Mouse (Mus musculus): ENCODE data around the gene Gsap. TPM values are rescaled to one million over a fixed set of nuclear protein-coding genes. Genes with fewer than 3 reads are reported as not detected.
A peak's percentile ranks its signal among the peaks of the same experiment; 100 is the strongest.

Gene Gsap
- polyA plus RNA-seq, 1 experiment from 2014 or later: 4.7 TPM

- no peak for ATAC-seq
- Histone ChIP-seq H3K27ac (no peak overlapping the region), H3K9me3 (no peaks in the 10 kb centered on the region), H3K4me2 (replicated peaks) (no peak overlapping the region), H3K4me1 (replicated peaks) (no peaks in the 10 kb centered on the region), H3K36me3 (no peaks in the 10 kb centered on the region), H3K9ac (replicated peaks) (no peak overlapping the region), H3K4me3 (replicated peaks) (no peak overlapping the region), H3K27me3 (no peaks in the 10 kb centered on the region)
- WGBS: 86% methylated on average over 1 of the region's 1 CpGs
These were observed 59.2 kb downstream of the Gsap start for GRCm38 (mm10) chr5:21245241-21245640.

- Histone ChIP-seq H3K4me2 (replicated peaks) (no peak overlapping the region), H3K9me3 (no peaks in the 10 kb centered on the region), H3K27ac (no peak overlapping the region), H3K36me3 (no peaks in the 10 kb centered on the region), H3K27me3 (no peaks in the 10 kb centered on the region), H3K9ac (replicated peaks) (no peak overlapping the region), H3K4me3 (replicated peaks) (no peak overlapping the region), H3K4me1 (replicated peaks) (no peaks in the 10 kb centered on the region)
- ATAC-seq: no peak
- 76% methylated on average over 6 of the region's 6 CpGs for WGBS
These were observed 60.7 kb downstream of the Gsap start for GRCm38 (mm10) chr5:21246794-21247193.

GRCm38 (mm10) chr5:21247916-21248315 is 61.9 kb downstream of the Gsap start:
- Histone ChIP-seq H3K9me3 (no peaks in the 10 kb centered on the region), H3K9ac (replicated peaks) (no peak overlapping the region), H3K27ac (no peak overlapping the region), H3K27me3 (no peaks in the 10 kb centered on the region), H3K36me3 (no peaks in the 10 kb centered on the region), H3K4me3 (replicated peaks) (no peak overlapping the region), H3K4me2 (replicated peaks) (no peak overlapping the region), H3K4me1 (replicated peaks) (no peaks in the 10 kb centered on the region)
- ATAC-seq: no peak
- WGBS: 91% methylated on average over 2 of the region's 2 CpGs

- H3K9me3 ChIP-seq: no peaks in the 10 kb centered on the region
- no peak overlapping the region for H3K9ac ChIP-seq (replicated peaks)
- H3K4me2 ChIP-seq (replicated peaks): no peak overlapping the region
- H3K4me1 ChIP-seq (replicated peaks): no peaks in the 10 kb centered on the region
- H3K4me3 ChIP-seq (replicated peaks): no peak overlapping the region
- no peaks in the 10 kb centered on the region for H3K36me3 ChIP-seq
- 80% methylated on average over 5 of the region's 5 CpGs for WGBS
- H3K27me3 ChIP-seq: no peaks in the 10 kb centered on the region
- H3K27ac ChIP-seq: no peak overlapping the region
- no peak for ATAC-seq
These were observed 62.8 kb downstream of the Gsap start for GRCm38 (mm10) chr5:21248834-21249233.

- Histone ChIP-seq H3K9ac (replicated peaks) (no peak overlapping the region), H3K36me3 (no peaks in the 10 kb centered on the region), H3K4me3 (replicated peaks) (no peak overlapping the region), H3K9me3 (no peaks in the 10 kb centered on the region), H3K4me1 (replicated peaks) (no peaks in the 10 kb centered on the region), H3K4me2 (replicated peaks) (no peak overlapping the region), H3K27me3 (no peaks in the 10 kb centered on the region), H3K27ac (no peak overlapping the region)
- no peak for ATAC-seq
- whole genome bisulfite sequencing: 93% methylated on average over 12 of the region's 12 CpGs
These were observed 68.9 kb downstream of the Gsap start for GRCm38 (mm10) chr5:21254731-21255525.

- H3K27ac ChIP-seq: no peak overlapping the region
- no peaks in the 10 kb centered on the region for H3K36me3 ChIP-seq
- no peak overlapping the region for H3K4me2 ChIP-seq (replicated peaks)
- H3K4me1 ChIP-seq (replicated peaks): no peaks in the 10 kb centered on the region
- no peak overlapping the region for H3K9ac ChIP-seq (replicated peaks)
- WGBS: 88% methylated on average over 5 of the region's 5 CpGs
- H3K9me3 ChIP-seq: no peaks in the 10 kb centered on the region
- no peaks in the 10 kb centered on the region for H3K27me3 ChIP-seq
- ATAC-seq: no peak
- H3K4me3 ChIP-seq (replicated peaks): no peak overlapping the region
These were observed 69.6 kb downstream of the Gsap start for GRCm38 (mm10) chr5:21255551-21256132.

GRCm38 (mm10) chr5:21257126-21257525 is 71.1 kb downstream of the Gsap start:
- no peak overlapping the region for H3K4me2 ChIP-seq (replicated peaks)

GRCm38 (mm10) chr5:21257806-21258205 is 71.8 kb downstream of the Gsap start:
- Histone ChIP-seq H3K27ac (no peak overlapping the region), H3K4me3 (replicated peaks) (no peak overlapping the region), H3K9ac (replicated peaks) (no peak overlapping the region), H3K4me2 (replicated peaks) (no peak overlapping the region), H3K4me1 (replicated peaks) (peaks cover 18% of the 10 kb centered on the region), H3K27me3 (no peaks in the 10 kb centered on the region), H3K9me3 (no peaks in the 10 kb centered on the region), H3K36me3 (no peaks in the 10 kb centered on the region)
- WGBS: 72% methylated on average over 6 of the region's 6 CpGs
- no peak for ATAC-seq

More at GRCm38 (mm10) chr5:21257126-21257525, 71.1 kb downstream of the Gsap start:
- H3K9ac ChIP-seq (replicated peaks): no peak overlapping the region
- WGBS: 65% methylated on average over 4 of the region's 4 CpGs
- H3K4me1 ChIP-seq (replicated peaks): peaks cover 11% of the 10 kb centered on the region
- no peaks in the 10 kb centered on the region for H3K27me3 ChIP-seq
- H3K4me3 ChIP-seq (replicated peaks): no peak overlapping the region
- ATAC-seq: no peak
- no peaks in the 10 kb centered on the region for H3K9me3 ChIP-seq
- no peaks in the 10 kb centered on the region for H3K36me3 ChIP-seq
- H3K27ac ChIP-seq: no peak overlapping the region

GRCm38 (mm10) chr5:21260746-21261145 is 74.7 kb downstream of the Gsap start:
- H3K4me2 ChIP-seq (replicated peaks): no peak overlapping the region
- peaks cover 33% of the 10 kb centered on the region for H3K4me1 ChIP-seq (replicated peaks)
- no peaks in the 10 kb centered on the region for H3K27me3 ChIP-seq
- no peaks in the 10 kb centered on the region for H3K36me3 ChIP-seq
- H3K9ac ChIP-seq (replicated peaks): no peak overlapping the region
- no peak overlapping the region for H3K4me3 ChIP-seq (replicated peaks)
- WGBS: 86% methylated on average over 7 of the region's 7 CpGs
- no peak for ATAC-seq
- H3K27ac ChIP-seq: no peak overlapping the region
- no peaks in the 10 kb centered on the region for H3K9me3 ChIP-seq

- H3K4me2 ChIP-seq (replicated peaks): no peak overlapping the region
- no peaks in the 10 kb centered on the region for H3K27me3 ChIP-seq
- H3K36me3 ChIP-seq: no peaks in the 10 kb centered on the region
- no peak overlapping the region for H3K27ac ChIP-seq
- H3K4me1 ChIP-seq (replicated peaks): peaks cover 33% of the 10 kb centered on the region
- WGBS: 41% methylated on average over 6 of the region's 6 CpGs
- no peak overlapping the region for H3K4me3 ChIP-seq (replicated peaks)
- no peaks in the 10 kb centered on the region for H3K9me3 ChIP-seq
- no peak for ATAC-seq
- H3K9ac ChIP-seq (replicated peaks): no peak overlapping the region
These were observed 75.3 kb downstream of the Gsap start for GRCm38 (mm10) chr5:21261202-21261844.

GRCm38 (mm10) chr5:21263202-21264055 is 77.4 kb downstream of the Gsap start:
- H3K27me3 ChIP-seq: no peaks in the 10 kb centered on the region
- H3K4me2 ChIP-seq (replicated peaks): no peak overlapping the region
- peaks cover 33% of the 10 kb centered on the region for H3K4me1 ChIP-seq (replicated peaks)
- WGBS: 21% methylated on average over 18 of the region's 18 CpGs
- peak overlapping the region; percentile 81 for H3K27ac ChIP-seq
- ATAC-seq: peak; percentile 74
- H3K9me3 ChIP-seq: no peaks in the 10 kb centered on the region
- no peak overlapping the region for H3K9ac ChIP-seq (replicated peaks)
- no peaks in the 10 kb centered on the region for H3K36me3 ChIP-seq
- H3K4me3 ChIP-seq (replicated peaks): no peak overlapping the region
